Mouse (Mus musculus) erythroblast, embryonic 14.5 days (primary cell): ENCODE data around the gene Sebox.

Experiments used
- GATA1 ChIP-seq: IDR thresholded peaks from 2 replicates; pipeline ENCODE4 v1.6.1; 2012; ENCODE audit warnings: low read length, inconsistent platforms, mixed read lengths
- TAL1 ChIP-seq: IDR thresholded peaks from 3 replicates; pipeline ENCODE4 v1.6.1; 2012; ENCODE audit warnings: low read length, inconsistent platforms, mixed read lengths

- TF ChIP-seq TAL1 (no peak), GATA1 (no peak)
Measured at GRCm38 (mm10) chr11:78497544-78498522, 5.4 kb upstream of the Sebox start, which contains the start of gene Sarm1.
